Mouse (Mus musculus) C2C12 (cell line): ENCODE data around the gene 1700025G04Rik.

ENCODE experiments used
- CEBPB ChIP-seq: IDR thresholded peaks from one replicate; pipeline ENCODE4 v1.6.1; 2011; ENCODE audit warnings: low read depth, mild to moderate bottlenecking, control low read depth, moderate library complexity
- CTCF ChIP-seq: IDR thresholded peaks from one replicate; pipeline ENCODE4 v1.5.1; 2011; ENCODE audit not compliant: control insufficient read depth, insufficient read depth, insufficient read length
- MAX ChIP-seq: IDR thresholded peaks from one replicate; pipeline ENCODE4 v1.6.1; 2011; ENCODE audit warnings: mild to moderate bottlenecking, control low read depth
- MYOG ChIP-seq: IDR thresholded peaks from one replicate; pipeline ENCODE4 v1.6.1; 2011; ENCODE audit not compliant: control insufficient read depth, insufficient read length; ENCODE audit errors: extremely low read depth
- USF1 ChIP-seq: IDR thresholded peaks from one replicate; pipeline ENCODE4 v1.6.1; 2011; ENCODE audit warnings: low read depth, mild to moderate bottlenecking, control low read depth, moderate library complexity

DNA sequence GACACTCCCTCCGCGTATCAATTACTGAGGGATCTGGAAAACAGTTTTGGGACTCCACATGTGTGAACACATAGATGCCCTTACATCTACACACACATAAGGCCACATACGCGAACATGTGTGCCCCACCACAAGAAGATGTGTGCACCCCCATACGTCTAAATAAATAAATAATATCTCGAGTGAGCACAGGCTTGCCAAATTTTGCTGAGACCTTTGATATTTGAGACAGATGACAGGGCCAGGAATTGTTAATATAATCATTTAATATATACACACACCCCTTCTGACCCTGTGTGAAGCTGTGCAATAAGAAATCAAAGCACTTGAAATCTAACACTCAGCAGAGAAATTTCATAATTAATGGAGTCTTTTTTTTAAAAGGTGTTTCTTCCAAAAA, 225.6 kb downstream of the 1700025G04Rik start:
- no peak for TF ChIP-seq CTCF
- no peak for TF ChIP-seq MAX
- TF ChIP-seq MYOG = no peak
- TF ChIP-seq CEBPB = no peak
- TF ChIP-seq USF1 = no peak
